Mouse (Mus musculus) hindbrain, embryonic 11.5 days (tissue): ENCODE results near the gene Ptprm. TPM values are rescaled to one million over a fixed set of nuclear protein-coding genes. Genes with fewer than 3 reads are reported as not detected.

ENCODE experiments used
- ATAC-seq: fragments of 200-750 bp; cut with Nextera tagmentation; 2 replicates; pipeline ENCODE4 v1.8.0; 2017; ENCODE audit warnings: mild to moderate bottlenecking, moderate TSS enrichment, moderate library complexity; ENCODE audit not compliant: low FRiP score
- DNase-seq: peaks from one replicate; pipeline ENCODE4 v3.0.0-alpha.2; 2015; ENCODE audit warnings: low spot score
- H3K27ac ChIP-seq: fragments of 300-500 bp; sonication (generic); 2 replicates; pipeline ENCODE4 v1.5.1; 2014; ENCODE audit warnings: mild to moderate bottlenecking, low read depth, low read length
- H3K27me3 ChIP-seq: fragments of 300-500 bp; sonication (generic); 2 replicates; pipeline ENCODE4 v1.6.1; 2014; ENCODE audit warnings: mild to moderate bottlenecking, low read length, moderate library complexity, mixed read lengths; ENCODE audit not compliant: control insufficient read depth, insufficient read depth
- H3K36me3 ChIP-seq: fragments of 300-500 bp; sonication (generic); 2 replicates; pipeline ENCODE4 v1.6.1; 2014; ENCODE audit warnings: mild to moderate bottlenecking, low read length, moderate library complexity, mixed read lengths; ENCODE audit not compliant: control insufficient read depth, insufficient read depth
- H3K4me1 ChIP-seq: fragments of 300-500 bp; sonication (generic); replicated peaks from 2 replicates; pipeline ENCODE4 v1.6.1; 2014; ENCODE audit warnings: low read length, mixed read lengths; ENCODE audit not compliant: control insufficient read depth, insufficient read depth
- H3K4me2 ChIP-seq: fragments of 300-500 bp; sonication (generic); replicated peaks from 2 replicates; pipeline ENCODE4 v1.6.1; 2014; ENCODE audit warnings: mild to moderate bottlenecking, low read depth, low read length
- H3K4me3 ChIP-seq: fragments of 300-500 bp; sonication (generic); 2 replicates; pipeline ENCODE4 v1.5.1; 2014; ENCODE audit warnings: low read depth, low read length
- H3K9ac ChIP-seq: fragments of 300-500 bp; sonication (generic); 2 replicates; pipeline ENCODE4 v1.6.1; 2014; ENCODE audit warnings: low read depth, low read length
- H3K9me3 ChIP-seq: fragments of 300-500 bp; sonication (generic); 2 replicates; pipeline ENCODE4 v1.6.1; 2016; ENCODE audit warnings: low read length; ENCODE audit not compliant: control insufficient read depth
- WGBS: fragments of 180-500 bp; shearing (Covaris S2); extraction: QIAGEN DNeasy Blood & Tissue Kit; methylation state at CpG from one replicate; pipeline ENCODE4 v1.1.7; 2014; 5-methylcytosine and 5-hydroxymethylcytosine counted together
- polyA plus RNA-seq: library from polyadenylated mRNA; unstranded; fragments of >200 nt; fragmentation: Nextera tagmentation; extraction: Ambion mirVana; gene quantifications from 2 replicates; pipeline ENCODE4 v1.2.1, GENCODE M21; 2014

The Ptprm gene
- polyA plus RNA-seq, 1 experiment from 2014 or later, result 11.2 TPM

DNA sequence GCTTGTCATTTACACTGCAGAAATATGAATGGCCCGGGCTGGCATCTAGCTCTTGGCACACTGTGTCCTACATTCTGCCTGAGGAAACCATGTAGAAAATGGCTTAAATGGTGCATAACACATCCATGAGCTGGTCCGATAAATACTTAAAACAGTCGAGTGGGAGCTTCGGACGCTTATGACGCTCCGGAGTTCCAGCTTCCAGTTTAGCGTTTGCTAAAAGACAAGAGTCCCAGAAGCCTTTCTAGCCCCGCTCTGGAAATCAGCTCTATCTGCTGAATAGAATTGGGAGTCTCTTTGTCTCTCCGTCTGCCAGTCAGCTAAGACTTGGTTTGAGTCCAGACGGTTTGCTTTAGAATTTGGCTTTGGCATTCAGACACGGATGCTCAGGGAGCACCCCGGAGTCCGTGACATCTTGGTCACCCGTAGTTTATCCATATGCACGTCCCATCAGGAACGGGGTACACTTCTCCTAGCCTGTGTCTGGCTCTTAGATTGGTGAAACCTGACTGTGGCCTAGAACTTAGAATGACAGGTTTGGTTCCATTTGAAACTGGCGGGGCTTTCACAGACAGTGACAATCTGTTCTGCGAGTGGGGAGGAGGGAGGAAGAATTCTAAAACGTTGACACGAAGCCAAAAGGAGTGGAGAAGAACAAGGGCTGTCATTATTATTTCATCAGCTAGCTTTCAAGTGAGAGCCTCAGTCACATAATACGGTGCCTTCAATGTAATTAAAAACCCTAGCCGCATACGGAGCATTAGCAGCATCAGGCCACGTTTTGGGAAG is 667.4 kb downstream of the Ptprm start:
- DNase-seq (no peak), ATAC-seq (no peak)
- no peak overlapping the region for H3K9ac ChIP-seq
- no peaks in the 10 kb centered on the region for H3K36me3 ChIP-seq
- WGBS, result 85% methylated on average over 25 of the region's 25 CpGs
- H3K4me1 ChIP-seq, result no peaks in the 10 kb centered on the region
- no peak overlapping the region for H3K4me2 ChIP-seq
- H3K4me3 ChIP-seq, result no peak overlapping the region
- H3K9me3 ChIP-seq, result no peaks in the 10 kb centered on the region
- H3K27me3 ChIP-seq, result no peaks in the 10 kb centered on the region
- H3K27ac ChIP-seq, result no peak overlapping the region

- no peaks in the 10 kb centered on the region for H3K36me3 ChIP-seq
- ATAC-seq, result no peak
- H3K4me2 ChIP-seq, result no peak overlapping the region
- H3K4me1 ChIP-seq, result no peaks in the 10 kb centered on the region
- no peak for DNase-seq
- H3K27me3 ChIP-seq, result no peaks in the 10 kb centered on the region
- no peak overlapping the region for H3K9ac ChIP-seq
- H3K4me3 ChIP-seq, result no peak overlapping the region
- H3K9me3 ChIP-seq, result no peaks in the 10 kb centered on the region
- 83% methylated on average over 8 of the region's 8 CpGs for WGBS
- no peak overlapping the region for H3K27ac ChIP-seq
Measured at GRCm38 (mm10) chr17:66683411-66683810, 670.8 kb downstream of the Ptprm start.

DNA sequence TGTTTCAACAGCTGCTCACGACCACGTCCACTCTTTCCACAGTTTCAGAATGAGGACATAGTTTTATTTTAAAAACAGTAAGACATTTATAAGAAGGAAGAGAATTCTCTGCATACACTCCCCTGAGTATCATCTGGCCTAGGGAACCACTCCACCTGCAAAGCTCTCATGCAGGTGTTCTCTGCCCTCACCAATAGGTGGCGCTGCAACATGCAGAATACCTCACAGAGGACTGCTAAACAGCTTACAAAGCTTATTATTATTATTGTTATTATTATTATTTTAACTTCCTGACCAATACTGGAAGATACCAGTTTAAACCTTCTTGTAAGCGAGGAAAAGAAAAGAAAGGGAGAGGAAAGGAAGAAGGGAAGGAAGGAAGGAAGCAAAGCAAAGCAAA is 673.6 kb downstream of the Ptprm start:
- 17% methylated on average over 4 of the region's 4 CpGs for WGBS
- Histone ChIP-seq H3K27ac (no peak overlapping the region), H3K9me3 (no peaks in the 10 kb centered on the region), H3K9ac (no peak overlapping the region), H3K27me3 (no peaks in the 10 kb centered on the region), H3K4me1 (no peaks in the 10 kb centered on the region), H3K4me3 (no peak overlapping the region), H3K36me3 (no peaks in the 10 kb centered on the region), H3K4me2 (no peak overlapping the region)
- DNase-seq (peak; percentile 77), ATAC-seq (no peak)

- Histone ChIP-seq H3K27me3 (no peaks in the 10 kb centered on the region), H3K4me3 (no peak overlapping the region), H3K9me3 (no peaks in the 10 kb centered on the region), H3K27ac (no peak overlapping the region), H3K9ac (no peak overlapping the region), H3K4me2 (no peak overlapping the region), H3K4me1 (no peaks in the 10 kb centered on the region), H3K36me3 (no peaks in the 10 kb centered on the region)
- 65% methylated on average over 2 of the region's 2 CpGs for WGBS
- DNase-seq (no peak), ATAC-seq (no peak)
Measured at GRCm38 (mm10) chr17:66674667-66675066, 679.6 kb downstream of the Ptprm start.

- H3K27ac ChIP-seq, result no peak overlapping the region
- H3K36me3 ChIP-seq, result no peaks in the 10 kb centered on the region
- H3K9ac ChIP-seq, result no peak overlapping the region
- no peaks in the 10 kb centered on the region for H3K27me3 ChIP-seq
- ATAC-seq (no peak), DNase-seq (no peak)
- H3K4me2 ChIP-seq, result no peak overlapping the region
- no peak overlapping the region for H3K4me3 ChIP-seq
- H3K9me3 ChIP-seq, result no peaks in the 10 kb centered on the region
- 86% methylated on average over 16 of the region's 16 CpGs for WGBS
- no peaks in the 10 kb centered on the region for H3K4me1 ChIP-seq
Measured at GRCm38 (mm10) chr17:66671715-66672230, 682.5 kb downstream of the Ptprm start.

- H3K9me3 ChIP-seq, result no peaks in the 10 kb centered on the region
- H3K27me3 ChIP-seq, result no peaks in the 10 kb centered on the region
- no peak overlapping the region for H3K9ac ChIP-seq
- no peak for DNase-seq
- no peaks in the 10 kb centered on the region for H3K4me1 ChIP-seq
- no peak overlapping the region for H3K4me2 ChIP-seq
- no peak overlapping the region for H3K4me3 ChIP-seq
- 54% methylated on average over 8 of the region's 8 CpGs for WGBS
- H3K36me3 ChIP-seq, result no peaks in the 10 kb centered on the region
- no peak for ATAC-seq
- no peak overlapping the region for H3K27ac ChIP-seq
Measured at GRCm38 (mm10) chr17:66671287-66671686, 683.0 kb downstream of the Ptprm start.

DNA sequence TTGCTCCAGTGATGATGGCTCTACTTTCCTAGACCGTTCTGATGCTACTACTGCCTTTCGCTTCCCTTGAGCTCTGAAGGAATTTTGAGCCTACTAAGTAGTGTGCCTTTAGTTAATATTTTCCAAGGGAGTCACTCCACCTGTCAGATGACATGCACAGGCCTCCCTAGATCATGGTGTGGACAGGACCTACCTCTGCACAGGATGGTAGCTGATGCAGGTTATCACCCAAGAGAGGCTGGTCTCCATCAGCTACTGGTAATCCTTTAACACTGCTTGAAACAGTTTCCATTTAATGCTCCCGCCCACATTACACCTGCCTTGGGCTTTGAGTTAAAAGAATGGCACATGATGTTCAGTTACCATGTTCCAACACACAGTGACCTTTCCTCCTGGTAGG is 688.5 kb downstream of the Ptprm start:
- Histone ChIP-seq H3K36me3 (no peaks in the 10 kb centered on the region), H3K4me2 (no peak overlapping the region), H3K4me3 (no peak overlapping the region), H3K9me3 (no peaks in the 10 kb centered on the region), H3K27ac (no peak overlapping the region), H3K4me1 (no peaks in the 10 kb centered on the region), H3K27me3 (no peaks in the 10 kb centered on the region), H3K9ac (no peak overlapping the region)
- ATAC-seq (no peak), DNase-seq (no peak)
- WGBS, result 90% methylated on average over 3 of the region's 3 CpGs

DNA sequence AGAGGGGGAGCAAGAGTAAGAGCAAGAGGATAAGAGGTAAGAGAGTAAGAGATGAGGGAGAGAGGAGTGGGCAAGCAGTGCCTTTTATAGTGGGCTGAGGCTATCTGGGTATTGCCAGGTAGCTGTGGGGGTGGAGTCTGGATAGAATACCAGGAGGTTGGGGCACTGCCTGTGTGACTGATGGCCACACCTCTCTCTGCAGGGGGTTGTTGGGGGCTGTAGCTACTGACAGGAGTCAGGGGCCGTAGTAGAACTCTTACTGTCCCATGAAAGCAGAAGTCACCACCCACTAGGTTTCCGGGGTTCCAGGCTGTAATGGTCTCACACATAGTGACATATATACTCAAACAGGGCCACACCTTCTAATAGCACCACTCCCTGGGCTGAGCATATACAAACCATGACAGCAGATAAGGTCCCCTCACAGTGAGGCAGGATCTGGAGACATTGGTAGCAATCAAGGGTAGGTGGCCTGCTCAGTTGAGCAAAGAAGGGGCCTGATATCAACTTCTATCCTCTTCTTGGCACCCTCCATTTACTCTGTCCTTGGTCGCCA is 689.0 kb downstream of the Ptprm start:
- 83% methylated on average over 3 of the region's 3 CpGs for WGBS
- Histone ChIP-seq H3K36me3 (no peaks in the 10 kb centered on the region), H3K9ac (no peak overlapping the region), H3K4me1 (no peaks in the 10 kb centered on the region), H3K9me3 (no peaks in the 10 kb centered on the region), H3K4me2 (no peak overlapping the region), H3K27ac (no peak overlapping the region), H3K4me3 (no peak overlapping the region), H3K27me3 (no peaks in the 10 kb centered on the region)
- DNase-seq (no peak), ATAC-seq (no peak)

DNA sequence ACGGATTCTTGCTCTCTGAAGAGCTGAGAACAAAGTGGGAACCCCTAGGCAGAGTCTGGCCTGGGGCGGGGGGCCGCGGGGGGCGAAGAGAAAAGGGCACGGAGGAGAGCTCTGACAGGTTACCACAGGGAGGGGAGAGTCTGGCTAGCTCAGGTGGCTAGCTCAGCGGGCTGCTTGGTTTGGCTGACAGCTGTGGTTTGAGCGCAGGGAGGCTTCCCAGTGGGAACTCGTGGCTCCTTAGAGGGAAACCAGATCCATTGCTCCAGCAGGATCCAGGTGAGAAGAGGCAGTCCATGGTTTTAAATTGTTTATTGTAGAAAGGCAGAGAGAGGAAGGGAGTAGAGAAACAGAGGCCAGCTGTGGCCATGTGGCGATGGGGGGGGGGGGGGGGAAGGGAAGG is 689.5 kb downstream of the Ptprm start:
- Histone ChIP-seq H3K4me3 (no peak overlapping the region), H3K4me1 (no peaks in the 10 kb centered on the region), H3K36me3 (no peaks in the 10 kb centered on the region), H3K27me3 (no peaks in the 10 kb centered on the region), H3K9ac (no peak overlapping the region), H3K27ac (no peak overlapping the region), H3K4me2 (no peak overlapping the region), H3K9me3 (no peaks in the 10 kb centered on the region)
- 52% methylated on average over 10 of the region's 10 CpGs for WGBS
- ATAC-seq, result no peak
- no peak for DNase-seq
